Mouse (Mus musculus) telencephalon, adult 2 months (tissue): ENCODE measurements around the gene Olfr479.
"Not testable (repeated sequence)": the region's sequence is repeated elsewhere in the genome, so short reads cannot be mapped to it uniquely, and the experiment has no call there.

Experiments used
- DNase-seq: peaks from one replicate; pipeline ENCODE4 v3.0.0-alpha.2; 2011; ENCODE audit warnings: low read depth, low spot score

Olfr479 gene

DNA sequence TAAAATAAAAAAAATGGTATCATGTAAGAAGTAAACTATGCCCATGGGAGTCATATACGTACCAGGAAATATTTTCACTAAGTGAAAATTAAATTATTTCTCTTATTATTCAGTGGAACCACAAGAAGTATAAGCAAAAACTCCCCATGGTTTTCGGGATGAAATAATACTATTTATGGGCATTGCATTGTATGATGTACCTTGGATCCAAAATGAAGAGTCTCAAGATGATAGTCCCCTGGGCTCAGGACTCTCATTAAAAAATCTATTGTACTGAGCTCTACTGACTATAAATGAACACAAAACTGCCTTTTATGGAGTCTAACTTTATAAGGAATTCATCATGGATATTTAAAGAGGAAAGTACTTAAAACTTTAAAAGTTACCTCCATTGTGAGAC lies at the start of gene Olfr479:
TSS of gene Olfr479 (plus strand) at position 301 of the 400 bp plus-strand sequence.
- DNase-seq = no peak

DNA sequence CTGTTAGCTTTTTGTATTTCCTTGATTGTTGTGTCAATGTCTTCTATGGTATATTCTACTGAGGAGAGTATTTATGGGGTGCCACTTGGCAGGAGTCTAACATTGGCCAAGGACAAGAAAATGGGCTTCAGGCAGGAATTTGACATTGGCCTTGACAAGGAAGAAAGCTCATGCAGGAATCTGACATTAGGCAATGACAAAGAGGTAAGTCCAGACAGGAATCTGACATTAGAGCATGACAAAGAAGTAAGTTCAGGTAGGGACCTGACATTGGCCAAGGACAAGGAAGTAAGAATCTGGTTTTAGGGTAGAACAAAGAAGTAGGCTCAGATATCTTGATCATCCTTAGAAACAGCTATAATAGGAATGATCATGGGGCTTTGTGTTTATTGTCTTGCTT lies 36.2 kb upstream of the Olfr479 start:
- not testable (repeated sequence) for DNase-seq

DNA sequence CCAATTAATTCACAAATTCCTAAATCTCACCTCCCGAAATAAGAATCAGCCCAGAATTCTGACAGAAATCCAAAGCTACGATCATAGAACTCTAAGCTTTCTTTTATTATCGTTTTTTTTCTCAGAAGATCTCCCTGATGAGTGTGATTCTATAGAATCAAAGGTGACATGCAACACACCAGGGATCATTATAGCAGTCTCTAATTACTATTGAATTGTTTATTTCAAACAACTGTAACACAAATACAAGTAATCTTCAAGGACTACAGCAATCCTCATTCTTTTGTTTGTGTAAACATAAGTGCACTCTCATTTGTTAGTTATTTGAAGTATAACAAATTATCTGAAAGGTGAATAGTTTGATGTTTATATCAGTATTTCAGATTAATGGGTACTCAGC lies 16.6 kb upstream of the Olfr479 start, which contains the start of gene Olfr478:
TSS of gene Olfr478 (minus strand) at position 101 of the 400 bp plus-strand sequence.
- no peak for DNase-seq

DNA sequence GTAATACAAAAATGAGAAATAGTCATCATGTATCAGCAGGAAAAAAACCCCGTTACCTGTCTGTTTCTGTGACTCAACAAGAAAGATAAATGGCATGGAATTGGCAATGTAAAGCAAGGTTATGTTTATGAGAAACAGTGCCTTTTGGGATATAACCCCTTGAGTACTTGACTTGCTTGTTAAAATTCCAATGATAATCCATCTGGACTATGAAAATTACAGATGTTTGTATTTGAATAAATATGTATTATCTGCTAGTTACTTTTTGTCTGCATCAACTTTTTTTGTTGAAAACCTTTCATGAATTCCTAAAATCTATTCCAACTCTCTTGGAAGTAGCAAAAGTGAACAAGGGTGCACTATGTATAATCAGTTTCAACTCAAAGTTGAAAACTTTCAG lies 16.8 kb downstream of the Olfr479 start, which contains the start of gene Olfr480:
TSS of gene Olfr480 (minus strand) at position 101 of the 400 bp plus-strand sequence.
- no peak for DNase-seq

DNA sequence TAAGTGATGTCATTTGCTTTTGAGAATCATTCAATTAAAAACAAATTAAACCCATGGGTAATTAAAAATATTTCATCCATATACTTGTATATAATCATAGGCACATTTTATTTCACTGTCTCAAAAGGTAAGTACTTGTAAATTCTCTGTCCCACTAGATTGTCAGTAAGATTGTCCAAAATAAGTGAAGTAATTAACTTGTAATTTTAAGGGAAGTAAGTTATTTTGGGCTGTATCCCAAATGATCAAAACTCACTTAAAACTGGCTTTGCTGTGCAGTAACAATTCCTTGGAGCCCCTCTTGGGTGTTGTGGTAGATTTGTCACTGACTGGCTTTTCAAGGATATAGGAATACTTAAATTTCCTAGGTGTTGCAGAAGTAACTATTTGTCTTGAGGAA lies 29.1 kb downstream of the Olfr479 start, which contains the start of gene Olfr481:
TSS of gene Olfr481 (plus strand) at position 301 of the 400 bp plus-strand sequence.
- no peak for DNase-seq

DNA sequence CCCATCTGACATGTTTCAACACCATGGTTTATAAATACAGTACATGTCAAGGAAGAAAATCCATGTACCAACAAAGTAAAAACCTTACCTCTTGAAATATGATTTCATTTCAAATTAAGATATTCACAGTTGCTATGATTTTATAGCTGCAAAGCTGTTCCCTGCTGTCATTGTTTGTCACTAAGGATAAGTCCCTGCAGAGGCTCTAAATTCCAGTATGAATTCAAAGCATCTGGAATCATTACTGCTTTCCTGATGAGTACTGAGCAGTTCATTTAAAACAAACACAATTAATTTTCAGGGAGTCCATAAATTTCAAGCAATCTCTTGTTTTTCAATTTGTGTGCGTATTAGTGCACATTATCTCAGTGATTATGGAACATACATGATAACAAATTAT lies 47.0 kb downstream of the Olfr479 start, which contains the start of gene Olfr482:
TSS of gene Olfr482 (minus strand) at position 101 of the 400 bp plus-strand sequence.
- no peak for DNase-seq

DNA sequence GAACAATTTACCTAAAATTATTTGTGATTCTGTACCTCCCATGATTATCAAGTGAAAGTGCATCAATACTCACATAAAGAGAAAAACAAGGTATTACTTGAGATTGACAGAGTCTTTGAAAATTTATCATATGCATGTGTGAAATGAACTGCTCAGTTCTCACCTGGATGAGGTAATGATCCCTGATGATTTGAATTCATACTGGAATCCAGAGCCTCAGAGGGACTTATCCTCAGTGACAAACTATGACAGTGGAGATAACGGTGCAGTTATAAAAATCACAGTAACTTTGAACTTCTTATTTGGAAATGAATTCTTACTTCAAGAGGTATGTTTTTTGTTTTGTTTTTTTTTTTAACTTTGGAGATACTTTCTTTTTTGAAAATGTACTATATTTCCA lies 50.1 kb downstream of the Olfr479 start, which contains the start of gene Olfr483:
TSS of gene Olfr483 (plus strand) at position 301 of the 400 bp plus-strand sequence.
- no peak for DNase-seq
